In the genomic region with DNA sequence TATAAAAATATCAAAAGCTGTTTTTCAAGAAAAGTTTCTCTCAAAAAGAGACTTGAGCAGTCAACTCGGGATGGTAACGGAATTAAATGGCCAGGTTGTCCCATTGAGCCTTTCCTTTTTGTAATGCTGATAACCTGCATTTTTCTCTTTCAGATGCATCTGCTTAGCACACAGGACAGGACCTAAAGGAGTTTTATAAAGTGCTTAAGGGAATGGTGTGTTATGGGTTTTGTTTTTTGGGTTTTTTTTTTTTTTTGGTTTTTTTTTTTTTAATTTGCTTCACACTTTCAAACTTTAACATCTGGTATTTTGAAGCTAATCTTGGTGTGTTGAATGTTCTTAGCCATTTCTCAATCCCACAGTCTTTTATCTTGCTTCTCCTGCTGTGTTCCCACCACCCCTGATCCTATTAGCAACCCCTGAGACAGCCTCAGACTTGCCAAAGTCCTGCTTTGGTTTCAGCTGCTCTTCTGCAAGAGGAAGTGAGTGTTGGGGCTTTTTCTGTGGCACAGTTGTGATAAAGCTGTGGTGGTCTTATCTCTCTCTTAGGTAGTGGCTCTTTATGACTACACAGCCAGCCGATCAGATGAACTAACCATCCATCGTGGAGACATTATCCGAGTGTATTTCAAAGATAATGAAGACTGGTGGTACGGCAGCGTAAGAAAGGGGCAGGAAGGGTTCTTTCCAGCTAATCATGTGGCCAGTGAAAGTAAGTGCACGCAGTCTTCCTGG, we compare ENCODE assay signal across 8 mouse cellular contexts.
DNase-seq lines count a peak whose midpoint lies in the region; ATAC-seq and TF ChIP-seq lines count a peak whose summit lies in the region.

No protein-coding gene starts in this region.

- peak overlapping the region; percentile 24; the same call in 1 of the 2 replicates for H3K4me3 ChIP-seq in heart, postnatal 0 days (ENCODE audit: low read depth, low read length)
- peak overlapping the region in 1 of 3 experiments; percentile 36 for H3K4me3 ChIP-seq in CH12.LX (replicated peaks in 1 of 3; ENCODE audit: low read depth in 2 of 3, low read length in 2 of 3, poor library complexity in 1 of 3)

- TF ChIP-seq CTCF in heart, postnatal 0 days (IDR thresholded peaks at IDR 0.05; ENCODE audit: low read depth): no peak
- no peak for TF ChIP-seq CTCF in CH12.LX (conservative IDR thresholded peaks at IDR 0.05 in 1 of 2, IDR thresholded peaks at IDR 0.05 in 1 of 2; ENCODE audit: low read depth in 2 of 2, low read length in 2 of 2)

- ATAC-seq in heart, postnatal 0 days (ENCODE audit: insufficient read depth, low read depth): no peak

- in situ Hi-C loops in CH12.LX (cut with MboI; ENCODE audit: low pct_ligation_motif_present, low pct_unique_long_range_greater_than_20kb, low sequenced_read_pairs): no loop called here

- no peak for TF ChIP-seq RAD21 in CH12.LX (IDR thresholded peaks at IDR 0.05; ENCODE audit: low read depth, low read length)

- H3K9me3 ChIP-seq in heart, postnatal 0 days (replicated peaks; ENCODE audit: control insufficient read depth, low read length): no peaks in the 10 kb centered on the region
- H3K9me3 ChIP-seq in CH12.LX (replicated peaks; ENCODE audit: low read length): no peaks in the 10 kb centered on the region

- H3K27ac ChIP-seq in heart, postnatal 0 days (ENCODE audit: low read depth): peak overlapping the region; percentile 12; the same call in 1 of the 2 replicates
- H3K27ac ChIP-seq in CH12.LX (ENCODE audit: insufficient read depth, low read depth): peak overlapping the region; percentile 28; the same call in 1 of the 2 replicates

- no peaks in the 10 kb centered on the region for H3K4me1 ChIP-seq in heart, postnatal 0 days (ENCODE audit: control insufficient read depth, insufficient read depth)
- H3K4me1 ChIP-seq in CH12.LX (ENCODE audit: control insufficient read depth in 1 of 2, insufficient read depth in 2 of 2): peaks cover 13 to 37% of the 10 kb centered on the region in 2 experiments

- no peak for DNase-seq in heart, postnatal 0 days (ENCODE audit: low spot score)
- DNase-seq in heart, adult 9 months (ENCODE audit: low spot score in 2 of 2): no peak
- DNase-seq in CH12.LX (ENCODE audit: extremely low read depth) (peak; percentile 59), liver (peak; percentile 55)
- DNase-seq in c-Kit-positive CD71-positive TER-119-positive erythroid progenitor cells, embryonic 14.5 days (ENCODE audit: low spot score): peak; percentile 60
- no peak for DNase-seq in ovary, postnatal 36 days (ENCODE audit: low spot score)
- no peak for DNase-seq in urinary bladder, adult 2 months (ENCODE audit: low spot score)
- no peak for DNase-seq in left cerebral cortex, postnatal 25 days (ENCODE audit: low spot score in 2 of 2)

- intact Hi-C loops in left cerebral cortex, postnatal 25 days (cut with DNase I): no loop called here

- TF ChIP-seq POLR2A in CH12.LX (IDR thresholded peaks at IDR 0.05; ENCODE audit: low read depth, low read length): no peak

- H3K27me3 ChIP-seq in heart, postnatal 0 days (ENCODE audit: control insufficient read depth, insufficient read depth, low read length): no peaks in the 10 kb centered on the region
- H3K27me3 ChIP-seq in CH12.LX (replicated peaks): no peaks in the 10 kb centered on the region

- dilution Hi-C loops in CH12.LX (cut with MboI; ENCODE audit: extremely low pct_ligation_motif_present, extremely low pct_unique_long_range_greater_than_20kb, low sequenced_read_pairs): no loop called here

- 19% methylated on average over 8 of the region's 8 CpGs for WGBS in heart, postnatal 0 days

- no peak overlapping the region for H3K9ac ChIP-seq in heart, postnatal 0 days (replicated peaks; ENCODE audit: low read depth, low read length)
- H3K9ac ChIP-seq in CH12.LX (ENCODE audit: insufficient read depth, low read depth): peak overlapping the region; percentile 47

- H3K36me3 ChIP-seq in heart, postnatal 0 days (replicated peaks; ENCODE audit: control insufficient read depth, insufficient read depth, low read length): no peaks in the 10 kb centered on the region
- no peaks in the 10 kb centered on the region for H3K36me3 ChIP-seq in CH12.LX (replicated peaks in 1 of 2; ENCODE audit: control insufficient read depth in 1 of 2, insufficient read depth in 1 of 2, low read length in 1 of 2)

- TF ChIP-seq EP300 in heart, postnatal 0 days (IDR thresholded peaks at IDR 0.05; ENCODE audit: low read depth): no peak
- peak; percentile 68 for TF ChIP-seq EP300 in CH12.LX (IDR thresholded peaks at IDR 0.05; ENCODE audit: low read length)

- H3K4me2 ChIP-seq in heart, postnatal 0 days (ENCODE audit: low read depth, low read length): peak overlapping the region; percentile 55
- H3K4me2 ChIP-seq in CH12.LX (ENCODE audit: insufficient read depth, low read depth, poor library complexity, severe bottlenecking): peak overlapping the region; percentile 43

- no peaks in the 10 kb centered on the region for H3K79me2 ChIP-seq in CH12.LX (replicated peaks; ENCODE audit: control insufficient read depth, extremely low read depth, insufficient read depth, poor library complexity, severe bottlenecking)

TF ChIP-seq in CH12.LX, 34 proteins besides CTCF, POLR2A, EP300 and RAD21:
- TF ChIP-seq PAX5 (IDR thresholded peaks at IDR 0.05; ENCODE audit: low read length): no peak
- no peak for TF ChIP-seq MAZ (IDR thresholded peaks at IDR 0.05; ENCODE audit: low read depth, low read length)
- no peak for TF ChIP-seq USF1 (IDR thresholded peaks at IDR 0.05; ENCODE audit: low read depth, low read length)
- TF ChIP-seq SMC3 (IDR thresholded peaks at IDR 0.05; ENCODE audit: low read depth, low read length): no peak; the same call in 1 of the 2 replicates
- peak; percentile 45 for TF ChIP-seq ELF1 (IDR thresholded peaks at IDR 0.05; ENCODE audit: low read depth, low read length)
- no peak for TF ChIP-seq MYC (IDR thresholded peaks at IDR 0.05; ENCODE audit: low read depth, low read length)
- no peak for TF ChIP-seq USF2 (conservative IDR thresholded peaks at IDR 0.05; ENCODE audit: low read depth, low read length)
- TF ChIP-seq ZC3H11A (IDR thresholded peaks at IDR 0.05; ENCODE audit: low read depth, low read length): no peak
- TF ChIP-seq ZMIZ1 (IDR thresholded peaks at IDR 0.05; ENCODE audit: low read depth, low read length): no peak
- no peak for TF ChIP-seq GABPA (IDR thresholded peaks at IDR 0.05; ENCODE audit: insufficient replicate concordance, low read depth, low read length)
- no peak for TF ChIP-seq POLR2AphosphoS2 (IDR thresholded peaks at IDR 0.05; ENCODE audit: low read depth, low read length)
- no peak for TF ChIP-seq UBTF (IDR thresholded peaks at IDR 0.05; ENCODE audit: low read depth, low read length)
- TF ChIP-seq CHD1 (IDR thresholded peaks at IDR 0.05; ENCODE audit: low read depth, low read length): no peak
- no peak for TF ChIP-seq NELFE (IDR thresholded peaks at IDR 0.05; ENCODE audit: low read depth, low read length)
- no peak for TF ChIP-seq MAFK (IDR thresholded peaks at IDR 0.05; ENCODE audit: insufficient replicate concordance, low read length)
- no peak for TF ChIP-seq KAT2A (IDR thresholded peaks at IDR 0.05; ENCODE audit: insufficient replicate concordance, low read length)
- TF ChIP-seq MAX (IDR thresholded peaks at IDR 0.05; ENCODE audit: low read length): no peak
- TF ChIP-seq TCF12 (IDR thresholded peaks at IDR 0.05; ENCODE audit: low read depth, low read length): peak; percentile 49; the same call in 1 of the 2 replicates
- 0 out of 2 replicates have a peak, but pooled peaks have one; percentile 30 for TF ChIP-seq BHLHE40 (IDR thresholded peaks at IDR 0.05; ENCODE audit: low read depth, low read length)
- no peak for TF ChIP-seq ETS1 (conservative IDR thresholded peaks at IDR 0.05; ENCODE audit: low read depth, low read length)
- TF ChIP-seq IRF4 (IDR thresholded peaks at IDR 0.05; ENCODE audit: low read depth, low read length): peak; percentile 76; the same call in 1 of the 2 replicates
- peak; percentile 57; the same call in 1 of the 2 replicates for TF ChIP-seq ZNF384 (IDR thresholded peaks at IDR 0.05; ENCODE audit: low read depth, low read length)
- no peak for TF ChIP-seq TBP (conservative IDR thresholded peaks at IDR 0.05; ENCODE audit: low read depth, low read length)
- TF ChIP-seq RCOR1 (conservative IDR thresholded peaks at IDR 0.05; ENCODE audit: low read depth, low read length): no peak
- no peak for TF ChIP-seq NRF1 (IDR thresholded peaks at IDR 0.05; ENCODE audit: low read depth, low read length)
- no peak for TF ChIP-seq MEF2A (IDR thresholded peaks at IDR 0.05; ENCODE audit: borderline replicate concordance, low read depth, low read length)
- TF ChIP-seq MXI1 (IDR thresholded peaks at IDR 0.05; ENCODE audit: low read depth, low read length): no peak
- TF ChIP-seq CHD2 (IDR thresholded peaks at IDR 0.05; ENCODE audit: low read length): no peak

Comparison
In these comparisons a context has a peak if more than half of its experiments do, and no peak if none do; other contexts are left out.
1. DNase-seq: peak in CH12.LX (single experiment), c-Kit-positive CD71-positive TER-119-positive erythroid progenitor cells, embryonic 14.5 days (single experiment) and liver (single experiment); none in heart, postnatal 0 days (single experiment), heart, adult 9 months (0 of 2), ovary, postnatal 36 days (single experiment), urinary bladder, adult 2 months (single experiment) and left cerebral cortex, postnatal 25 days (0 of 2).